Mouse (Mus musculus): ENCODE measurements around the gene Olfr312. TPM values are rescaled to one million over a fixed set of nuclear protein-coding genes. Genes with fewer than 3 reads are reported as not detected.

Gene Olfr312
- total and polyA plus RNA-seq, 3 experiments, result not detected

DNA sequence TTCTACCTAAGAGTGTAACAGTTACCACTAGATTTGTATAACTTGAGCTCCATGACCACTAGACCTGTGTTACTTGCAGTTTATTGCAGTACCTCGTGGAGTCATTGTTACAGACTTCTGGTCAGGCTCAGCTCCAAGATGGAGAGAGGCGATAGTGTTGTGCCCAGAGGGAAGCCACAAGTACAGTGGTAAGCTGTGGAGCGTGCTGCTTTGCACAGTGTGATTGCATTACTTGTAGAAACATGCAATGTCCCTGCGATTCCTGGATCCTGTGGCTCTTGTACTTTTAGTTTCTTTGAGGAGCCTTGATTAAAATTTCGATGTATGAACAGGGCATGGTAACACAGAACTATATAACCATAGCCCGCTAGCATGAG is 38.9 kb downstream of the Olfr312 start:
- H3K4me3 ChIP-seq (replicated peaks in 1 of 3; ENCODE audit: low read depth in 2 of 3, low read length in 2 of 3, poor library complexity in 1 of 3), result peak overlapping the region; percentile 64 to 83 (median 78)
- no peak for DNase-seq (ENCODE audit: extremely low read depth)
- H3K27me3 ChIP-seq (replicated peaks), result no peaks in the 10 kb centered on the region
- H3K4me2 ChIP-seq (ENCODE audit: insufficient read depth, low read depth, poor library complexity, severe bottlenecking), result peak overlapping the region; percentile 58
- peak overlapping the region; percentile 46 for H3K9ac ChIP-seq (ENCODE audit: insufficient read depth, low read depth)
- no peak overlapping the region for H3K27ac ChIP-seq (ENCODE audit: insufficient read depth, low read depth)
- dilution Hi-C loops (cut with MboI; ENCODE audit: extremely low pct_ligation_motif_present, extremely low pct_unique_long_range_greater_than_20kb, low sequenced_read_pairs) (no loop called here), in situ Hi-C loops (cut with MboI; ENCODE audit: low pct_ligation_motif_present, low pct_unique_long_range_greater_than_20kb, low sequenced_read_pairs) (no loop called here)
- H3K79me2 ChIP-seq (replicated peaks; ENCODE audit: control insufficient read depth, extremely low read depth, insufficient read depth, poor library complexity, severe bottlenecking), result no peaks in the 10 kb centered on the region
- H3K36me3 ChIP-seq (replicated peaks in 1 of 2; ENCODE audit: control insufficient read depth in 1 of 2, insufficient read depth in 1 of 2, low read length in 1 of 2), result peaks cover 14 to 34% of the 10 kb centered on the region in 2 experiments
- H3K4me1 ChIP-seq (ENCODE audit: control insufficient read depth in 1 of 2, insufficient read depth in 2 of 2), result peaks cover 4 to 15% of the 10 kb centered on the region in 2 experiments
- TF ChIP-seq NRF1 (IDR thresholded peaks at IDR 0.05; ENCODE audit: low read depth, low read length), result no peak
- no peak for TF ChIP-seq SIN3A (IDR thresholded peaks at IDR 0.05; ENCODE audit: low read length)
- no peaks in the 10 kb centered on the region for H3K9me3 ChIP-seq (replicated peaks; ENCODE audit: low read length)

DNA sequence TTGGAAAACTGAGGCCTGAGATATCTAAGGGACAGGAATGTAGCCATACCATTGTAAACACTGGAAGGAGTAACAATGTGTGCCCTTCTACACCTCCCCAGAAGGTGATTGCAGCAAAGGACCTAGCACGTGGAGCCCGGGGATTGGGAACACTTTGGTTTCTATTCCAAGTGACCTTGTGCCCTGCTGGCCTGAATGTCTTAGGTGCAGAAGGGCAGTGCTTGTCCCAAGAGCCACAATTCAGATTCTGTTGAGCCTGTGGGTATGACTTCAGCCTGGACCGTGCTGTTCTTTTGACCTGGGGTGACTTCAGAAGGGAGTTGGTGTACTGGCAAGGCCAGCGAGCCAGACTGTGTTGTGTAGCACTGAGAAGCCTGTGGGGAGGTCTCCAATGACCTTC is 41.9 kb downstream of the Olfr312 start:
- Histone ChIP-seq H3K4me1 (ENCODE audit: control insufficient read depth in 1 of 2, insufficient read depth in 2 of 2) (peaks cover 6 to 15% of the 10 kb centered on the region in 2 experiments), H3K27ac (ENCODE audit: insufficient read depth, low read depth) (no peak overlapping the region), H3K9me3 (replicated peaks; ENCODE audit: low read length) (no peaks in the 10 kb centered on the region), H3K36me3 (replicated peaks in 1 of 2; ENCODE audit: control insufficient read depth in 1 of 2, insufficient read depth in 1 of 2, low read length in 1 of 2) (peaks cover 20 to 46% of the 10 kb centered on the region in 2 experiments), H3K79me2 (replicated peaks; ENCODE audit: control insufficient read depth, extremely low read depth, insufficient read depth, poor library complexity, severe bottlenecking) (no peaks in the 10 kb centered on the region), H3K27me3 (replicated peaks) (no peaks in the 10 kb centered on the region), H3K4me3 (replicated peaks in 1 of 3; ENCODE audit: low read depth in 2 of 3, low read length in 2 of 3, poor library complexity in 1 of 3) (no peak overlapping the region), H3K4me2 (ENCODE audit: insufficient read depth, low read depth, poor library complexity, severe bottlenecking) (no peak overlapping the region), H3K9ac (ENCODE audit: insufficient read depth, low read depth) (no peak overlapping the region)
- in situ Hi-C loops (cut with MboI; ENCODE audit: low pct_ligation_motif_present, low pct_unique_long_range_greater_than_20kb, low sequenced_read_pairs), result no loop called here
- dilution Hi-C loops (cut with MboI; ENCODE audit: extremely low pct_ligation_motif_present, extremely low pct_unique_long_range_greater_than_20kb, low sequenced_read_pairs), result no loop called here
- no peak for TF ChIP-seq HCFC1 (IDR thresholded peaks at IDR 0.05; ENCODE audit: low read depth, low read length)
- no peak for TF ChIP-seq ZNF384 (IDR thresholded peaks at IDR 0.05; ENCODE audit: low read depth, low read length)
- no peak for TF ChIP-seq NELFE (IDR thresholded peaks at IDR 0.05; ENCODE audit: low read depth, low read length)
- TF ChIP-seq E2F4 (IDR thresholded peaks at IDR 0.05; ENCODE audit: insufficient replicate concordance, low read depth, low read length), result no peak
- DNase-seq (ENCODE audit: extremely low read depth), result no peak

DNA sequence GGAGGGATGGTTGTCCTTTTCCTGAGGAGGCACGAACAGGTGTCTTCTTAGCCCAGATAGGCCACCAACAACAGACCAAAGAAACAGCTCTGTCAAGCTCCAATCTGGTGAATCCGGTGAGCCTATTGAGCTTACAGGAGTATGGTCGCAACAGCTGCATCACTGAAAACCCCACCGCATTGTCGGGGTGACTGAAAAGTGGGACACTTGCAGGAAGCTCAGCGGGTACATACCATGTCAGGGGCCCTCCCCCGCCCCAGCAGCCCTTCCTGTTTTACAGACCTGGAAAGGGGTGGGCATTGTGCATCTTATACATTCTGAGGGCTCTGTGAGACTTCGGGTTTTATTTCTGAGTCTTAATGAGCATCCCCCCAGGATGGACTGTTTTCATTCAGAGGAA is 54.7 kb downstream of the Olfr312 start:
- H3K4me3 ChIP-seq (replicated peaks in 1 of 3; ENCODE audit: low read depth in 2 of 3, low read length in 2 of 3, poor library complexity in 1 of 3), result no peak overlapping the region
- DNase-seq (ENCODE audit: extremely low read depth), result no peak
- H3K27me3 ChIP-seq (replicated peaks), result no peaks in the 10 kb centered on the region
- H3K9me3 ChIP-seq (replicated peaks; ENCODE audit: low read length), result no peaks in the 10 kb centered on the region
- H3K4me2 ChIP-seq (ENCODE audit: insufficient read depth, low read depth, poor library complexity, severe bottlenecking), result no peak overlapping the region
- dilution Hi-C loops (cut with MboI; ENCODE audit: extremely low pct_ligation_motif_present, extremely low pct_unique_long_range_greater_than_20kb, low sequenced_read_pairs), result no loop called here
- no peaks in the 10 kb centered on the region for H3K4me1 ChIP-seq (ENCODE audit: control insufficient read depth in 1 of 2, insufficient read depth in 2 of 2)
- H3K79me2 ChIP-seq (replicated peaks; ENCODE audit: control insufficient read depth, extremely low read depth, insufficient read depth, poor library complexity, severe bottlenecking), result no peaks in the 10 kb centered on the region
- H3K9ac ChIP-seq (ENCODE audit: insufficient read depth, low read depth), result no peak overlapping the region
- in situ Hi-C loops (cut with MboI; ENCODE audit: low pct_ligation_motif_present, low pct_unique_long_range_greater_than_20kb, low sequenced_read_pairs), result no loop called here
- H3K27ac ChIP-seq (ENCODE audit: insufficient read depth, low read depth), result no peak overlapping the region
- H3K36me3 ChIP-seq (replicated peaks in 1 of 2; ENCODE audit: control insufficient read depth in 1 of 2, insufficient read depth in 1 of 2, low read length in 1 of 2), result peaks cover 29 to 47% of the 10 kb centered on the region in 2 experiments
- no peak for TF ChIP-seq POLR2AphosphoS2 (IDR thresholded peaks at IDR 0.05; ENCODE audit: low read depth, low read length)
- no peak for TF ChIP-seq BHLHE40 (IDR thresholded peaks at IDR 0.05; ENCODE audit: low read depth, low read length)
- no peak for TF ChIP-seq MAZ (IDR thresholded peaks at IDR 0.05; ENCODE audit: low read depth, low read length)
- TF ChIP-seq NRF1 (IDR thresholded peaks at IDR 0.05; ENCODE audit: low read depth, low read length), result no peak
- no peak for TF ChIP-seq MAFK (IDR thresholded peaks at IDR 0.05; ENCODE audit: insufficient replicate concordance, low read length)
- no peak for TF ChIP-seq ZNF384 (IDR thresholded peaks at IDR 0.05; ENCODE audit: low read depth, low read length)
- TF ChIP-seq E2F4 (IDR thresholded peaks at IDR 0.05; ENCODE audit: insufficient replicate concordance, low read depth, low read length), result no peak
- no peak for TF ChIP-seq RCOR1 (conservative IDR thresholded peaks at IDR 0.05; ENCODE audit: low read depth, low read length)
- no peak for TF ChIP-seq ELF1 (IDR thresholded peaks at IDR 0.05; ENCODE audit: low read depth, low read length)
- no peak for TF ChIP-seq EP300 (IDR thresholded peaks at IDR 0.05; ENCODE audit: low read length)
- TF ChIP-seq JUND (conservative IDR thresholded peaks at IDR 0.05; ENCODE audit: low read depth, low read length), result no peak
- TF ChIP-seq RAD21 (IDR thresholded peaks at IDR 0.05; ENCODE audit: low read depth, low read length), result no peak
- no peak for TF ChIP-seq USF2 (conservative IDR thresholded peaks at IDR 0.05; ENCODE audit: low read depth, low read length)
- TF ChIP-seq TCF12 (IDR thresholded peaks at IDR 0.05; ENCODE audit: low read depth, low read length), result no peak

Measured in CH12.LX (cell line).